Mouse (Mus musculus) G1E-ER4 (cell line): ENCODE results near the gene 2610044O15Rik8. TPM values are rescaled to one million over a fixed set of nuclear protein-coding genes. Genes with fewer than 3 reads are reported as not detected.

Experiments
- GATA1 ChIP-seq: IDR thresholded peaks from one replicate; pipeline ENCODE4 v1.8.0; 2012; ENCODE audit warnings: low read length, inconsistent platforms
- polyA plus RNA-seq: library from polyadenylated mRNA; stranded (reverse); fragments of >175 nt; gene quantifications from 2 replicates; pipeline ENCODE4 v1.2.3, GENCODE M21; 2012

The 2610044O15Rik8 gene
- 0.46 and 0.67 TPM in 2 replicates for polyA plus RNA-seq

DNA sequence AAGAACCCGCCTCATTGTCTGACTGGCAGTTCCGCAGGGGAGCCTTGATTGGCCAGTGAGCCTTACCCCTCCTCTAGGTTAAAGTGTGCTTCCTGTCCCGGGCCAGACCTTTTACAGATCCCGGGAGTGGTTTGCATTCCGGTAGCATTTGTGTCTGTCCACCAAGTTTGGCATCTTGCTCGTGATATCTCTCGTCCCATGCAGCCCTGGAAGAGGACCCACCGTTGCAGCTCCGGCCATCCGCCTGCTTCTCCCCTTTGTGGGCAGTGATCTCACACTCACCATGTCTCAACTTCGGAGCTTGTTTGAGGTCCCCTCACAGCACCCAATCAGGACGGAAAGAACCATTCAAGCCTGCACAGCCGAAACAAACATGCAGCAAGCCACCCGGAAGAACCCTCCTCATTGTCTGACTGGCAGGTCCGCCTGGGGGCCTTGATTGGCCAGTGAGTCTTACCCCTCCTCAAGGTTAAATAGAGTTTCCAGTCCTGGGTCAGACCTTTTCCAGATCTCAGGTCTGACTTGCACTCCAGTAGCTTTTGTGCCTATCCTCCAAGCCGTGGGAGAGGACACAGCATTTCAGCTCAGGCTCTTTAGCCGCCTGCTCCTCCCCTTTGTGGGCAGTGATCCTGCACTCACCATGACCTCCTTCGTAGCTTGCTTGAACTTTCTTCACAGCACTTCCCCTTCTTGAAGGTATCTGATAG, at the start of gene 2610044O15Rik8:
Gene 2610044O15Rik8 (minus strand): TSS at position 380 of the 707 bp plus-strand sequence.
- TF ChIP-seq GATA1: no peak

DNA sequence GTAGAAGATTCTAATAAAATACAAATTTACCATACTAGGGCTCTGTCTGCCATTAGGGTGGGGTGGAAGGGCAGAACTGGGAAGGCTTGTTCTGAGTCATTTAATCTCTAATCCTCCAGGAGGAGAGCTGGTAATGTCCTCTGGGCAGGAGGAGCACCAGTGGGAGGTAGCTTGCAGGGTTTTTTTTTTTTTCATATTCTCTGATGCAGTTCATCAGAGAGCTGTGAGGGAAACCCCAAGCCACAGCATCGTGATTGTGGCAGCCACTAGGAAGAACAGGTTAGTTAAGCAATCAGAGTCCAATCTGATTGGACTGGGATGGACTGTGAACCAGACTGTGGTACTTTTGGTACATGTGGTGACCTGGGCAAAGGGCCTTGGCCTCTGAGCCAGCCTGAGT, 31.7 kb upstream of the 2610044O15Rik8 start:
- TF ChIP-seq GATA1: no peak

DNA sequence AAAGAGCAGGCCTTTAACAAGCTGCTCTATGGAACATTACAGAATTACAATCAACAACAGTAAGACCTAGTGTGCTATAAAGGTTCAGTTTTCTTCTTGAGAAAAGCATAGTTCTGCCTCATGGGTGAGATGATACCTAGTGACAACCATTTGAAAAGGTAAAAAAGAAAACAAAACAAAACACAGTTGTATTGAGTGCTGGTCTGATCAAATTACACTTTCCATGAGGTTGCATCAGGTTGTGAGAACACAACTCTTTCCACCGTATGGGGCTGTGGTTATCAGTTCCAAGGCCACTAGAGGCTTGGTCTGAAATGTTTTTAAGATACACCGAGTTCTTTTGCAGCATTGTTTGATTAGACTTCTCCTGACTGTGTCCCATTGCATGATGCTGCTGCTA, 30.1 kb upstream of the 2610044O15Rik8 start:
- TF ChIP-seq GATA1: no peak

DNA sequence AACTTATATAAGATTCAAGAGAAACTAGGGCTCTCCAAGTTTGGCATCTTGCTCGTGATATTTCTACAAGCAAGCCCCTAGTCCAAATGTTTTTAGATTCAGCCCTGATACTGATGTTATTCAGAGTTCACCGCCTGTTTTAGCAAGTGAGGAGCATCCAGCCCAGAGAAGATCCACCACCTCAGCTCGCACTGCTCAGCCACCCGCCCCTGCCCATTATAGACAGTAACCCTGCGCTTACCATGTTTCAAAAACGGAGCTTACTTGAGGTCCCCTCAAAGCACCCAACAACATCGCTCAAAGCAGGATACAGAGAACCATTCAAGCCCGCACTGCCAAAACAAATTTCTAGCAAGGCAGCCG, 561 bp downstream of the 2610044O15Rik8 start:
- no peak for TF ChIP-seq GATA1

Other genes with a start within 250 kb of the 2610044O15Rik8 start
- gene Ccdc7a, start 168.9 kb downstream of the 2610044O15Rik8 start, polyA plus RNA-seq: not detected in 2 replicates
- gene Ccdc7b, start 167.3 kb downstream of the 2610044O15Rik8 start, polyA plus RNA-seq: not detected in 2 replicates
- gene Gm10999, start 102.7 kb downstream of the 2610044O15Rik8 start, polyA plus RNA-seq: not detected in 2 replicates